Mouse (Mus musculus): ENCODE measurements around the gene Qpctl. TPM values are rescaled to one million over a fixed set of nuclear protein-coding genes. Genes with fewer than 3 reads are reported as not detected.

Qpctl gene
- total and polyA plus RNA-seq, 3 experiments, result 3.1 to 6.5 TPM; not detected in 1

DNA sequence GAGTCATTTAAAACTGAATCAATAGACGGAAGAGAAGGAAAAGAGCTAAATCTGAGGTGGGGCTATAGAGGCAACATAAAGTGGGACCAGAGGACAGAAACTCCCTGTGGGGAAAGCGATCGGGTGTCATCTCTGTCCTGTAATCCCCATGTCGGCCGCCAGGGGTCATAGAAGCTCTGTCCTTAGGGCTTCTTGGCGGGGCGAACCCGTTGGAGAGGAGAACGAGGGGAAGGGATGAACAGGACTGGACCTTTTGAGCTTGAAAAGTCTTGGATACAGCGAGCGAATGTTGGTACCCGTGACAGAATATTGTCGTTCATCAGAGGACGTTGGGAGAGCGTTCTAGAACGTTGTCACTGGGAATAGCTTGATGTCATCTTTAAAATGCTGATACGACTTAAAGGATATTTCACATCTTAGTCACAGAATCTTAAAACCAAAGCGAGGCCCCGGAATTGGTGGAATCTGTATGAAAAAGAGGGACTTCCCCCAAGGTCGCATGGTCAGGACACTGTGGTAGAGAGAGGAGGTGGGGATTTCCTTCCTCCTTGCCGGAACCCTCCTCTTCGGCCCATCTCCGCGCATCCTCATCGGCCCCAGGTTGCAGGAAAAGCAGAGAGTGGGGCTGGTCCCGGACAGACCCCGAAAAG is 29.5 kb upstream of the Qpctl start:
- peak; percentile 94 for TF ChIP-seq SMC3 (IDR thresholded peaks at IDR 0.05; ENCODE audit: low read depth, low read length)
- no peak for TF ChIP-seq KAT2A (conservative IDR thresholded peaks at IDR 0.05; ENCODE audit: low read depth, low read length)
- TF ChIP-seq POLR2AphosphoS2 (IDR thresholded peaks at IDR 0.05; ENCODE audit: low read length), result no peak
- no peak for TF ChIP-seq USF2 (IDR thresholded peaks at IDR 0.05; ENCODE audit: borderline replicate concordance in 1 of 2, insufficient read depth in 1 of 2, low read depth in 1 of 2, low read length in 2 of 2)
- TF ChIP-seq CTCF (IDR thresholded peaks at IDR 0.05 in 2 of 3, conservative IDR thresholded peaks at IDR 0.05 in 1 of 3; ENCODE audit: control insufficient read depth in 1 of 3, insufficient read depth in 1 of 3, low read depth in 2 of 3, low read length in 3 of 3, poor library complexity in 1 of 3, severe bottlenecking in 1 of 3), result peak; percentile 80 to 98 (median 97)
- no peak for TF ChIP-seq TAL1 (IDR thresholded peaks at IDR 0.05; ENCODE audit: low read length)
- TF ChIP-seq JUND (IDR thresholded peaks at IDR 0.05; ENCODE audit: low read depth, low read length), result no peak
- peak; percentile 94 for TF ChIP-seq RAD21 (IDR thresholded peaks at IDR 0.05; ENCODE audit: low read depth, low read length)
- TF ChIP-seq E2F4 (IDR thresholded peaks at IDR 0.05; ENCODE audit: borderline replicate concordance, low read depth, low read length), result no peak
- TF ChIP-seq ETS1 (IDR thresholded peaks at IDR 0.05; ENCODE audit: low read depth, low read length), result no peak
- no peak for TF ChIP-seq MAX (IDR thresholded peaks at IDR 0.05; ENCODE audit: low read length)
- no peak for TF ChIP-seq MYB (IDR thresholded peaks at IDR 0.05; ENCODE audit: low read depth, low read length)
- TF ChIP-seq RCOR1 (IDR thresholded peaks at IDR 0.05; ENCODE audit: low read depth, low read length), result no peak
- TF ChIP-seq ZC3H11A (IDR thresholded peaks at IDR 0.05; ENCODE audit: low read depth, low read length), result peak; percentile 87
- no peak for TF ChIP-seq ZKSCAN1 (IDR thresholded peaks at IDR 0.05; ENCODE audit: low read depth, low read length)
- peak; percentile 71; the same call in 1 of the 2 replicates for TF ChIP-seq MAZ (IDR thresholded peaks at IDR 0.05; ENCODE audit: low read depth, low read length)
- TF ChIP-seq GABPA (IDR thresholded peaks at IDR 0.05; ENCODE audit: low read depth, low read length), result no peak
- TF ChIP-seq SIN3A (IDR thresholded peaks at IDR 0.05; ENCODE audit: low read length), result peak; percentile 73; the same call in 1 of the 2 replicates
- TF ChIP-seq NRF1 (IDR thresholded peaks at IDR 0.05; ENCODE audit: insufficient read depth, low read depth, low read length, poor library complexity, severe bottlenecking), result no peak
- 0 out of 2 replicates have a peak, but pooled peaks have one; percentile 42 for TF ChIP-seq MYC (IDR thresholded peaks at IDR 0.05; ENCODE audit: low read depth, low read length)
- no peak for TF ChIP-seq NELFE (IDR thresholded peaks at IDR 0.05; ENCODE audit: low read depth, low read length)
- no peak for TF ChIP-seq POLR2A (IDR thresholded peaks at IDR 0.05; ENCODE audit: control insufficient read depth in 1 of 2, insufficient read depth in 1 of 2, low read depth in 1 of 2, low read length in 2 of 2, poor library complexity in 1 of 2)
- no peak for TF ChIP-seq ZMIZ1 (IDR thresholded peaks at IDR 0.05; ENCODE audit: low read depth, low read length)
- TF ChIP-seq MXI1 (IDR thresholded peaks at IDR 0.05; ENCODE audit: low read depth, low read length), result 0 out of 2 replicates have a peak, but pooled peaks have one; percentile 4
- TF ChIP-seq USF1 (IDR thresholded peaks at IDR 0.05; ENCODE audit: low read depth, low read length), result no peak
- no peak for TF ChIP-seq EP300 (IDR thresholded peaks at IDR 0.05; ENCODE audit: low read depth in 1 of 2, low read length in 2 of 2)
- no peak for TF ChIP-seq ELF1 (IDR thresholded peaks at IDR 0.05; ENCODE audit: low read depth, low read length)
- no peak for TF ChIP-seq CHD2 (IDR thresholded peaks at IDR 0.05; ENCODE audit: low read length)
- no peak for TF ChIP-seq CHD1 (IDR thresholded peaks at IDR 0.05; ENCODE audit: low read depth, low read length)
- no peak for TF ChIP-seq GATA1 (IDR thresholded peaks at IDR 0.05; ENCODE audit: low read depth, low read length)
- TF ChIP-seq POLR2AphosphoS5 (IDR thresholded peaks at IDR 0.05; ENCODE audit: borderline replicate concordance, low read depth, low read length), result no peak
- TF ChIP-seq BHLHE40 (IDR thresholded peaks at IDR 0.05; ENCODE audit: borderline replicate concordance, low read depth, low read length), result no peak
- Histone ChIP-seq H3K36me3 (ENCODE audit: control insufficient read depth in 1 of 2, insufficient read depth in 2 of 2, low read length in 2 of 2) (peaks cover 0 to 8% of the 10 kb centered on the region in 2 experiments; a peak in 2 of 4 replicates), H3K4me3 (ENCODE audit: control insufficient read depth in 1 of 2, insufficient read depth in 1 of 2, low read depth in 2 of 2, low read length in 2 of 2) (peak overlapping the region; percentile 1 to 46), H3K79me2 (ENCODE audit: control insufficient read depth, insufficient read depth, low read length, poor library complexity) (no peaks in the 10 kb centered on the region), H3K4me1 (ENCODE audit: control insufficient read depth in 1 of 2, insufficient read depth in 2 of 2, low read length in 2 of 2) (peaks cover 9 to 22% of the 10 kb centered on the region in 2 experiments), H3K27ac (ENCODE audit: control insufficient read depth, low read depth, low read length) (no peak overlapping the region), H3K9me3 (replicated peaks; ENCODE audit: insufficient read depth, low read length) (no peaks in the 10 kb centered on the region), H3K9ac (ENCODE audit: control insufficient read depth, low read depth, low read length, poor library complexity, severe bottlenecking) (peak overlapping the region; percentile 18), H3K27me3 (ENCODE audit: control insufficient read depth in 1 of 2, insufficient read depth in 2 of 2, low read length in 2 of 2) (no peaks in the 10 kb centered on the region)
- DNase-seq (ENCODE audit: low read depth, low spot score), result peak; percentile 88
